Mouse (Mus musculus) cerebellum, postnatal 10 days (tissue): ENCODE measurements around the gene Dhdds.
"Not testable (repeated sequence)": the region's sequence is repeated elsewhere in the genome, so short reads cannot be mapped to it uniquely, and the experiment has no call there.

ENCODE experiments used
- DNase-seq, 2 experiments: peaks; one replicate each; pipeline ENCODE4 v3.0.0; 2021; ENCODE audit warnings: mixed read lengths in 2 of 2

Dhdds gene

DNA sequence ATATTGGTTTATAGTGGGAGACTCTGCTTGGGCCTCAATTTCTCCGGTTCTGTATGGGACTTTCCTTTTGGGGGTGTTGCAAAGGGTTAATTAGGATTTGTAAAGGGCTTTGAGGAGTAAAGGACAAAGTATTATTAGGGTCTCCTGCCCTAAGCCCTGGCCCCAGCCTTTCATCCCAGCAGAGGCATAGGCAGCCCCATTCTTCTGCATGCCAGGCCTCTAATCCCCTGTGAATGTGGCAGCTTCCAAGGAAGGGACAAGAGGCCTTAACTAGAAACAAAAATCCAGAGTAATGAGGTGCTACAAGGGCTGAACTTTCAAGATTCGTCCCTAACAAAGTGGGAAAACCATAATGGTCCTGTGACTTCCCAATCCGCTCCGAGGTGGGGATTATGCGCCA, 2.2 kb upstream of the Dhdds start:
- no peak for DNase-seq

DNA sequence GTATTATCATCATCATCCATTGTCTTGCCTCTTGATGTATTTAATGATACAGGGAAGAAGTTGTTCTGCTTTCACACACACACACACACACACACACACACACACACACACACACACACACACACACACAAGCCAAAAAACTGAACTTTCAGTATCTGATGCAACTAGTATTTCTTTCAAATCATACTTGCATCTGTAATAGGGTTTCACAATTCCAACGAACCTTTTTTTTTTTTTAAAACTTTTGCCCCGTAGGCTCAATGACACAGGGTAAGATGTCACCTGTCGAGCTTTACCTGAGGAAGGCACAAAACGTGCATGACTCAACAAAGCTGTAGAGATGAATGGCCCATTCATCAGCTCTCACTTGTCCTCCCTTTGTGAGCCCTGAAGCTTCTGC, 1.5 kb upstream of the Dhdds start:
- no peak for DNase-seq

DNA sequence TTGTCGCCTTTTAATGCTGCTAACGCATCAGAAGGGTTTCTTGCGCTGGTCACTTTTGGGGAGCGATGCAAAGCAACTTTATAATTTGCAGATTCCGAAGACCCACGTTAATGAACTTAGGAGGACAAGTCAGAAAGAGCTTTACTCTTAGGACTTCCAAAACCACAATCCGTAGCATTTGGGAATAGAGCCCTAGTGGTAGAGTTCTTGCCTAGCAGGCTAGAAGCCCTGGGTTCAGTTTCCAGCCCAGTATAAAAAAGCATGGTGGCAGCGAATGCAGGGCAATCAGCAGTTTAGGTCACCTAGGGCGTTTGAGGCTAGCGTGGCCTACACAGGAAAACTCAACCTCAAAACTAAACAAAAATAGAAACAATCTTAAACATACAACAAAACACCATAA, 992 bp upstream of the Dhdds start:
- DNase-seq: no peak

- DNase-seq: no peak
Measured at GRCm38 (mm10) chr4:133994697-133995096, 6.0 kb downstream of the Dhdds start.

- DNase-seq: no peak
Measured at GRCm38 (mm10) chr4:133991087-133991660, 9.5 kb downstream of the Dhdds start.

DNA sequence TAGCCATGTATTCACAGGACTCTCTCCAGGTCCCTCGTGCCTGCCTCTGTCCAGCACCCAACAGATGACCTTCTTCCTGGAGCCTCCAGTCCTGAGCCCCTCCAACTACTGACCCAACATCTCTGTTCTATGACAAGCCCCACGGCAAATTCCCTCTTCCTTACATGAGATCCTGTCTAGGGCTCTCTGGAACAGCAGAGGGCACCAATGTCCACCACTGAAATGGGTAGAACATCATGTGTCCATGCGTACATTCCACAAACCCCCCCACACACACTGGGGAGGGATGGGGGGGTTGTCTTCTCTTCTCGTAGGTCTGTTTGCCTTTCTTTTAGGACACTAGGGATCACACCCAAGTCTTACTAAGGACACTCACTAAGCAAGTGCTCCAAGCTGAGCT, 10.7 kb downstream of the Dhdds start:
- DNase-seq: no peak

DNA sequence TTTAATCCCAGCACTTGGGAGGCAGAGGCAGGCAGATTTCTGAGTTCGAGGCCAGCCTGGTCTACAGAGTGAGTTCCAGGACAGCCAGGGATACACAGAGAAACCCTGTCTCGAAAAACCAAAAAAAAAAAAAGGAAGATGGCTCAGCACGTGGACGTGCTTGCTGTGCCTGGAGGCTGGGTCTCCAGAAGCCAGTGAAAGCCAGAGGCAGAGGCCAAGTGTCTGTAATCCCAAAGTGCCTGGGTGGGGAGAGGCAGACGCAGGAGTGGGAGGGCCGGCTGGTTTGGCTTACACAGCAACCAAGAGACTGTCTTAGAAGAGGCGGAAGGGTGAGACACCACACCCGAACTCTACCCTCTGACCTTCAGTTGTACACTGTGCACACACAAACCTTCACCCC, 12.4 kb downstream of the Dhdds start:
- DNase-seq: not testable (repeated sequence)

DNA sequence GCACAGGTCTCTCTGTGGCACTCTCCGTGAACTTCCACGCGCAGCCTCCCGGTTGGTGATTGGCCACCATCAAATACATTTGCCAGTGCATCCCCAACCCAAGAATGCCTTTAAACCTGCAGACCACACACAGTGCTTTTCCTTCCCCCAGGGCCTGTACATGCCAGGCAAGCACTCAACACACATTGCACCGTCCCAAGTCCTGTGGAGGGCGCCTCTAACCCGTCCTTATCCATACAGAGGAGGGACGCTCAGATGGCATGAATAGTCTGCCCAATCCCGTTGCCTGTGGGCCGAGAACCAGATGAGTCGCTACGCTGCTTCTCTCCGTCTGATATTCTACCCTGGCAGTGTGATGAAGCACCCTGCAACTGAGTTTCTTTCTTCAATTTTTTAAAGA, 17.8 kb downstream of the Dhdds start:
- no peak for DNase-seq

GRCm38 (mm10) chr4:133980496-133980895, 20.2 kb downstream of the Dhdds start:
- no peak for DNase-seq

- no peak for DNase-seq
Measured at GRCm38 (mm10) chr4:133978021-133978711, 22.6 kb downstream of the Dhdds start.

DNA sequence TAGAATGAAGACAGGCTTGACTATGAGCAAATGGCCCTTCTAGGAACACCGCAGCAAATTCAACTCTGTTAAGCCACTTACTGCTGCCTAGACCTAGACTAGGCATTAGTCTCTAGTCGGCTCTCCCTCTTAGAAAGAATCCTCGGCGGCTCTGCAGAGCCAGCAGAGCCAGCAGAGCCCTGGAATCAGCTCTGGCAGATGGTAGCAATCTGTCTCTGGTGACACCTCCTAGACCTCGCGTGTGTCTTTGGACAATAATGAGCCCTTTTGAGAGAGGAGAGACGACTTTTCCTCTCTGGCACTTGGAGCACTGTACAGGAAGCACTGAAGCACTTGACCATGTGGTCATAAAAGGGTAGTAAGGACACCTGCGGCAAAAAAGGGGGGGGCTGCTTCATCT, 29.0 kb downstream of the Dhdds start:
- peak; percentile 60 for DNase-seq

DNA sequence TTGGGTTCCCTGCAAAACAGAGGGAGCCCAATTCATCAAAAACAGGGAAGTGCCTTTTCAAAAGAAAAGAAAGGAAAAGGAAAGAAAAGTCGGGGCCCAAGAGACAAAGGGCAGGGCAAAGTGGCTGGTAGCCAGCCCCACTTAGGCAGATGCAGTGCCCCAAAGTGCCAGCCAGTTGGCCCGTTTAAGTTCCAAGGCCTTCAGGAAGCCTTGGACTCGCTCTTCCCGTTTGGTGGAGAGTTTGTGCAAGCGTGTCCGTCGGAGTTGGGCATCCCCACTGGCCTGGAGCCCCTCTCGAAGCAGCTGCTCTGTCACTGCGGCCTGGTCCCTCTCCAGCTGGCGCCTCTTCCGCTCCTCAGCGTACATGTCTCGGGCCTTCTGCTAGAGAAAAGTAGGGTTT, 29.8 kb downstream of the Dhdds start:
- DNase-seq: peak; percentile 86 to 91

DNA sequence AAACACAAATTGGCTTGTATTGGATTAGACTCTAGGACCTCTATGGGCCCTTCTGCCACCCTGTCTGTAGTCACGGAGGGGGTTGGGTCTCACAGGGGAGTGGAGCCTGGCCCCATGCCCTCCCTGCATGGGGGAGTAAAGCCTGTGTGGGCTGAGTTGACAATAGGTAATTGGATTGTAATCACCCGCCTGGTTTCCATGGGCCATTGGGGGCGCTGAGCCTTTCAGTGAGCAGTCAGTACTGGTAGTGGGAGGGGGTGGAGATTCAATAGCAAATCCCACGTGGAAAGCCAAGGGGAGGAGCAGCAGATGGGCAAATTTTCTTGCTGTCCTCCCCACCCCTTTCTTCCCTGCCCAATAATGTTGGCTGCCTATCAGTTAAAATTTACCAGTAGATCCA, 30.5 kb downstream of the Dhdds start:
- peak; percentile 68 to 77 for DNase-seq

DNA sequence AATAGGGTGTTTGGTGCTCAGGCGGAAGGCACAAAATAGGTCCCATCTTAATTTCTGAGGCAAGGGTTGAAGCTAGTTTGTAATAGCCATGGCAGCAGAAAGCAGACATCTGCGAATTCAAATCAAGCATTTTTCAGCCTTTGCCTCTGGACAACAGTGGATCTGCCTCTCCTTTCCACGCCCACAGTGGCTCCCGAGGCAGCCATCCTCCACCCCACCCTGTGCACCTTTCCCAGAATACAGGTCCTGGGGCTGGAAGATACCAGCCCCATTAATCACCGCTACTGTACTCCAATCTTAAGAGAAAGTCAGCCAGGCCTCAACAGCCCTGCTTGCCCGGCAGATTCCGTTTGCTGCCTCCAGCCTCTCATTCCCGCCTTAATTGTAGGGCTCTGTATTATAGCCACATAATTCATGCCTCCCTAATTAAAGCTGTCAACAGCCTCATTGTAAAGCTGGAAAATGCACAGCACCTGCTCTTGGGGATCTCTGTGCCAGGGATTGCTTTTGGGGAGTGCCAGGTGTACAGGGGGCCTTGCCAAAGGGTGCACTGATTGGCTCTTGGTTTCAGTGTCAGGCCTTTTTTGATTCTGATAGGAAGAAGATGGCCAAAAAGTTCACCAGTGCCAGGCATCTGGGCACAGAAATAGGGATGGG, 31.5 kb downstream of the Dhdds start:
- peak; percentile 50 to 63 for DNase-seq

- DNase-seq: peak; percentile 67 to 74
Measured at GRCm38 (mm10) chr4:133968150-133968921, 32.4 kb downstream of the Dhdds start, which contains the start of gene Hmgn2. TSS of gene Hmgn2 (minus strand) at chr4:133968650.

DNA sequence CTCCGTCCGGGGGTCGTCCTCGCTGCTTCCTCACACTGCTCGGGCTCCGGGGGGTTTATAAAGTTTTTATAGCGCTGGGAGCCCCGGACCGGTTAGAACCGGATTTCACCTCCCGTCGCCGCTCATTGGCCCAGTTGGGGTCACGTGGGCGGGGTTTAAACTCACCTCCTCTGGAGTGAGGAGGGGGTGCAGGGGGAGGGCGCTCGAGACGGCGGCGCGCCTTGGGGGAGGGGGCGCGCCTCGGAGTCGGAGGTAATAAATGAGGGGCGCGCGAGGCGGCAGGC, 32.9 kb downstream of the Dhdds start:
- peak; percentile 99 for DNase-seq

DNA sequence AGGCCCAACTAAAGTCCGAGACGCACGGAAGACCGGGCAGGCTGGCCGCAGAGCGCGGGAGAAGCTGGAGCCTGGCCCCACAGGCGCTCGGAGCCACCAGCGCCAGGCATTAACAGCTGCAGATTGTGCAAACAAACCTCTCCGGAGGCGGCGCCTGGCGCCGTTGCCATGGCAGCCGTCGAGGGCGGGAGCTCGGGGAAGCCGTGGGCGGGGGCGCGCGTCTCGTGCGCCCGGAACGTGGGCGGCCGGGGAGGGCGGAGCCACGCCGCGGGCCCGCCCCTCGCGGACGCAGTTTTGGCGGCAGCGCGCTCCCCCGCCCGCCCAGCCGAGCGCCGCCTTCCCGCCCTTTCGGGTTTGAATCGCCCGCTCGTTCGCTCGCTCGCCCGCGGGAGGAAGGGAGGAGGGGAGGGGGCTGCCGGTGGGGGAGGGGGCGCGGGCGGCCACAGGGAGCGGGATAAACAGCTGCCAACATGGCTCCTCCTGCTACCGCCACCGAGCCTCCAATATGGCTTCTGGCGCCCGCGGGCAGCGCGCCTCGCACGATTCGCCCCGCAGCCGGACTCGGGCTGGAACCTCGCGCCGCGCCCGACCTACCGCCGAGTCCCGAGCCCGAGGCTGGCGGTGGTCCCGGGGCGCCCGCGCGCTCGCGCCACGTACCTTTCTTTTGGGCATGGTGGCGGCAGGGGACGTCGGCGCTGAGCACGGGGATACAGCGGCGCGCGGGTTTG, 33.4 kb downstream of the Dhdds start:
- DNase-seq: peak; percentile 98 to 99

DNA sequence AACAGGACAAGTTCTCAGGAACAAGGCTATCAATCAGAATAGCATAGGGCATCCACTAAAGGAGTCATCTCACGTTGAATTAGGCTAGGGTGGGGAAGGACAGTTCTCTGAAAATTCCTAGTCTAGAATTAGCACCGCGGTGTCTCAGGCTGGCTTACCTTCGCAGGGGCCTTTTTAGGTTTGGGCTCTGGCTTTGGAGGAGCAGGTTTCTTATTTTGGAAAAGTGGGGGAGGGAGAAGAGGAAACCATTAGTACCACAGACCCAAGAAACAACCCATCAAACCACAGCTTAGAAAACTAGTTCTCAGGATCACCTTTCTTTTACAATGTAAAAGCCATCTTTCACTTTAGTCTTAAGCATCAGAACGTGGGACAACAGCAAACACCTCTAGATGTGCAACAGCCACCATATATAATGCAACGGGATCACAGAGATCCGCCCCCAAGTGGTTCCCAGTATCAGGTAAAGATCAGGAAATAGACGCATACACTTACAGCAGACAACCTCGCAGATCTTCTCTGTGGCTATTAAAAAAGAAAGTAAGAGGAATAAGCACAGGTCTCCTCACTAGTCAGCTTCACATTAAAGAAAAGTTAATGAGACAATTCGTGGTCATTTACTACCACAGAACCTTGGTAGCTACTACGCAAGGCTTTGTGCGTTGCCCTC, 34.3 kb downstream of the Dhdds start:
- DNase-seq: no peak

DNA sequence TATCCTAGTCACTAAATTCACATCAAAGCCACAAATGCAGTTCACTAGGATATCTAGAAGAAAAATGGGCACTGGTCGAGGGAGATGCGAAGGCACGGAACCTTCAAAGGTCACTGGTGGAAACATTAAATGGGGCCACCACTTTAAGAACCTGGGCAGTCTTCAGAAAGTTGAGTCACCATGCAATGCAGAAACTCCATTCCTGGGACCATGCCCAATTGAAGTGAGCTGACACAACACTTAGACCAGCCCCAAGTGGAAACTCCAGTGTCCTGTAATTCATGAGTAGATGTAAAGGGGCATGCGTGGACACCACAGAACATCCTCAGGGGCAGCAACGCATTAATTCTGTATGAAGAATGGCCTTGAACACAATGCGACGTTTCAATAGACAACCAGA, 38.2 kb downstream of the Dhdds start:
- no peak for DNase-seq

DNA sequence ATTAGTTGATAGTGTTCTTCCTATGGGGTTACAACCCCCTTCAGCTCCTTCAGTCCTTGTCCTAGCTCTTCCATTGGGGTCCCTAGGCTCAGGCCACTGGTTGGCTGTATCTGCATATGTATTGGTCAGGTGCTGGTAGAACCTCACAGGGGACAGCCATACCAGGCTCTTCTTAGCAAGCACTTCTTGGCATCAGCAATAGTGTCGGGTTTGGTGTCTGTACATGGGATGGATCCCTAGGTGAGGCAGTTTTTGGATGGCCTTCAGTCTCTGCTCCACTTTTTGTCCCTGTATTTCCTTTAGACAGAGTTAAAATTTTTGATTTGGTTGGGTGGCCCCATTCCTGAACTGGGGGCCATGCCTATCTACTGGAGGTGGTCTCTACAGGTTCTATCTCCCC, 41.8 kb downstream of the Dhdds start:
- no peak for DNase-seq

DNA sequence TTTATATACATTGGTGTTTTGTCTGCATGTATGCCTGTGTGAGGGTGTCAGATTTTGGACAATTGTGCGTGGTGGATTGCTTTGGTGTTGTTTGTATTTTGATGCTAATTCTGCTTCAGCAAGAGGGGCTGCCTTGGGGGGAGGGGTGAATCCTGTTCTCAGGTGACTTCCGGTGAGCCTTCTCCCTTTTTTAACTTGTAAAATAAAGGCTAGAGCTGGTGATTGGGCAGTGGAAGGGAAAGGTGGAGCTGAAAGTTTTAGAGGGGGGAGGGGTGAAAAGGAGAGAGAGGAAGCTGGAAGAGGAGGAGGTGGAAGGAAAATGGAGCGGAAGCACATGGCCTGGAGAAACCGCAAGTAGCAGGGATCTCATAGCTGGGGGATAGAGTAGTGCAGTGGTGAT, 44.4 kb downstream of the Dhdds start:
- DNase-seq: no peak

DNA sequence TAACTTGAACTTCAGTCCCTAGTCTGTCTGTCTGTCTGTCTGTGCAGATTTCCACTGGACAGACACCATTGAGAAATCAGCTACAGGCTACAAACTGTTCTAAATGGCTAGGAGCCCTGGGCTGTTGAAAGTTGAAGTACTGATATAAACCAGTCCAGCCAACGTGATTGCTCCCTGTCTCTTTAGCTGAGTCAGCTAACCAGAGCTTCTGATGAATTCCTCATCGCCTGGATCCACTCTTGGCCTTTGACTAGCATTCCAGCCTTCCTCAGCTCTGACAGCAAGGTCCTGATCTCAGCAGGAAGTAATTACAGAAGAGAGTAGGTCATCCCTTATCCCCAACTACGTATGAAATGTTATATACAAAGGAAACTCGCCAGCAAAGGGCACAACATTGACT, 54.0 kb downstream of the Dhdds start:
- no peak for DNase-seq

DNA sequence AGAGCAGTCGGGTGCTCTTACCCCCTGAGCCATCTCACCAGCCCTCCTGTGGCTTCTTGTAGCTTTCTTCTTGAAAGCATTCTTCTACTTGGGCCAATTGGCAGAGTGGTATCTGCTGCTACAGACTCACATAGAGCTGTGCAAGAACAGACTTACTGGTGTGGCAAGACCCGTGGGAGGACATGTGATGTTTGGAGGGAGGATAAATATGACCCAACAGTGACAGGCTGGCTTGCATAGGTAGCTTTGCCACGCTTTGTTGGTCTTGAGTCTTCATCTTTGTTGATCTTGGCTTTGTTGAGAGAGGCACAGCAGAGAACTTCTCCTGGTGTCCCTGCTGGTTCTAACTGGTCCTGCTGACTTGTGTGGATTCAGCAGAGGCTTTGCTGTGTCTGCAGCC, 56.9 kb downstream of the Dhdds start:
- no peak for DNase-seq
